Mouse (Mus musculus) megakaryocyte-erythroid progenitor cell, adult 5 weeks (primary cell): ENCODE data around the gene Zfp672. TPM values are rescaled to one million over a fixed set of nuclear protein-coding genes. Genes with fewer than 3 reads are reported as not detected.

Experiments
- polyA plus RNA-seq: library from polyadenylated mRNA; stranded (reverse); fragments of >175 nt; gene quantifications from 2 replicates; pipeline ENCODE4 v1.2.3, GENCODE M21; 2012

Zfp672 gene
- polyA plus RNA-seq: 7.8 and 11.3 TPM in 2 replicates

DNA sequence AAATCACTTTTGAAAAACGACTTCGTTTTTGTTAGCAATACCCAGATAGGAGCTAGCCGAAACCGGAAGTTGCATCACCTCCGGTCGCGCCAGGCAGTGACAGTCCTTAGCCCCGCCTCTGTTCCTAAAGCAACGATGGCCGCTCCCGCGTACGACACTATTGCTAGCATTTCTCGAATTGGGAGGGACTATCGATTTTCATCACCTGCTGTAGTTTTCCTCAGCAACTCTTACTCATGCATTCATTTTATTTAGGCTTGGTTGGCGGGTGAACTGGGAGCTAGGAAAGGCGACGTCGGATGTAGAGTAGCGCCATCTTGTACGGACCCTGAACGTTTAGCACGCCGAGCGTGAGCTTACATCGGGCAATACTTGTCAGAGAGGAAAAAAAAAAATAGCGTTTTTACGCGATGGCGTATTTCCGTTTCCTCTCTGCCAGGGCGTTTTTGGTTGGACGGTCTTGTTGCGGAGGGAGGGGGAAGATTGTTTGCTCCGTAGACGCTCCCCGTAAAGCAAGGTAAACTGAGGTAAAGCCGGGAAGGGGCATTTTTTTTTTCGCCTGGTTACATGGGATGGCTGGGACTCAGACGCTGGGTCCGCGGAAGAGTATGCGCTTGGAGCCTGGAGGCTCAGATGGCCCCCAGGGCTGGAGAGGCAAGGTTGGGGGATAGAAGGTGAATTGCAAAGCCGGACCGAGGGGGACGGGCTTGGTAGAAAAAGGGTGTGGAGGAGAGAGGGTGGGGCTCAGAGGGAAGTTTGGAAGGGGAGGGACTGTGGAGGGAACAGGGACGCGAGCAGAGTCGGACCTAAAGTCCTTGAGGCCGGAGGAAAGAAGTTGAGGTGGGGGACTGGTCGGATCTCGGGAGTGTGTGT is at the start of gene Zfp672, which contains the start of gene Sh3bp5l:
Zfp672 (minus strand) TSS at position 64 of the 873 bp plus-strand sequence.
Sh3bp5l (plus strand) TSS at position 449 of the 873 bp plus-strand sequence.

DNA sequence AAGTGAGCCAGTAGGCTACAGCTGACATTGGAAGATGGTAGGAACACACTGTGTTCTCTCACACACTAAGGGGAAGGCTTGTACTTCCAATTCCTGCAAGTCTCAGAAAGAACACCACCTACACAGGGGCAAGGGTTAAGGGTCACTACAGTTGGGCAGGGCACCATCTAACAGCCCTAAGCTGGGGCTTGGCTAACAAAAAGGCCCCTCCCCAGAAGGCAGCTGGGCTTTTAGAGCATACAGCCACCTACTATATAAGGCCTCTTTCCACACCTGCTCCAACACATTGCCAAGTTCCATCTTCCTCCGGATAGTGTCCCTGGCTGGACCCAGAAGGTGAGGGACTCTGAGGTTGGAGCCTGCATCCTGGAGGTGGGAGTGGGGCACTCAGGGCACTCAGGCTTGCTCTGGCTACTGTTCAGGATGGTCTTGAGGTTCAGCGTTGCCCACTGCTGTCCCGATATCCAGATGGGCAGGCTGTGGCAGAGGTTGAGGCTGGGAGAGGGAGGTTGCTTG is 48.7 kb upstream of the Zfp672 start, which contains the start of gene Lypd8:
Lypd8 (plus strand) TSS at position 281 of the 516 bp plus-strand sequence.

DNA sequence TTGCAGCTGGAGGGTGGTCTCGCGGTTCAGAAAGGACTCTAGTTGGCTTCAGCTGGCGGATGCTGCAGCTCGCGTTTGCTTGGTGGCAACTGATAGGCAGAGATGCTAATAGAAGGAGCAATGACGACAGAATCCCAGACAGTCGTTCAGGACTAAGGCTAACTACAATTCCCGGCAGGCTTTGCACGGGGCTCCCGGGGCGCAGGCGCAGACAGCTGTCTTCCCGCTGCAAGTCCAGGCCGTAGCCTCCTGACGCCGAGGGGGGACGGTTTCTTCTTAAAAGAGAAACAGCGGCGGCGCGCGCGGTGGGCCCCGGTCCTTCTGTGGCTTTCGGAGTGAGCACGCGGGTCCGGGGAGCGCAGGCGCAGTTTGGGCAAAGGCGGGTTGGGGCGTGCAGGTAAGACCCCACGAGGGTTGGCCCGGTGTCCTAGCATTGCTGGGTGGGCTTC is 23.3 kb downstream of the Zfp672 start, which contains the start of gene Zfp692:
Zfp692 (plus strand) TSS at position 210 of the 449 bp plus-strand sequence.

DNA sequence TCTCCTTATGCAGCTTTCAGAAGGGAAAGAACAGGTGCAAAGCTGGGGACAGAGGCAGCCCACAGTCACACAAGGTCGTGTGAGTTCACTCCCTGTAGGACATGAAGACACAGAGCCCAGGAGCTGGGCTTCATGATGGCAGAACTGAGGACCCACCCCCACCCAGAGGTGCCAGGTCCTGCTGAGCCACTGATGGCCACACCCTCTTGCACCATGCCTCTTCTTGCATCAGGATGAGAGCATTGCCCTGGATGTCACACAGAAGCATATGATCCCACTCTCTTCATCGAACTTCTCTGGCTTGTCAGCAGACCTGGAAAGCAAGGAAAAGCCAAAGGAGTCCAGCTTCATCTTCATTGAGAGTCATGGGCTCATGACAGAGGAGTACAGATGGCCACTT is 55.6 kb downstream of the Zfp672 start, which contains the start of gene 4930438A08Rik:
4930438A08Rik (plus strand) TSS at position 228 of the 400 bp plus-strand sequence.

Other genes starting within 250 kb of the Zfp672 start
- gene Gm12248, start 237.2 kb downstream of the Zfp672 start, polyA plus RNA-seq: not detected in 2 replicates
- gene Cnot8, start 226.2 kb downstream of the Zfp672 start, polyA plus RNA-seq: 5.4 and 6.3 TPM in 2 replicates
- 9.0 and 9.5 TPM in 2 replicates for gene Gemin5, start 161.8 kb downstream of the Zfp672 start, polyA plus RNA-seq
- 16.1 and 17.4 TPM in 2 replicates for gene Mrpl22, start 158.7 kb downstream of the Zfp672 start, polyA plus RNA-seq
- gene Igtp, start 130.8 kb downstream of the Zfp672 start, polyA plus RNA-seq: 1.1 and 2.1 TPM in 2 replicates
- gene Irgm2, start 130.7 kb downstream of the Zfp672 start, polyA plus RNA-seq: 0.13 and 0.37 TPM in 2 replicates
- gene 4930438A08Rik, start 55.5 kb downstream of the Zfp672 start, polyA plus RNA-seq: 1.3 and 1.8 TPM in 2 replicates
- 21.9 and 27.0 TPM in 2 replicates for gene Zfp692, start 23.3 kb downstream of the Zfp672 start, polyA plus RNA-seq
- gene Sh3bp5l, start 385 bp upstream of the Zfp672 start, polyA plus RNA-seq: 18.6 and 19.5 TPM in 2 replicates
- gene Lypd8, start 48.7 kb upstream of the Zfp672 start, polyA plus RNA-seq: not detected in 2 replicates
- not detected in 2 replicates for gene 1810065E05Rik, start 90.8 kb upstream of the Zfp672 start, polyA plus RNA-seq
- gene Gm12253, start 102.2 kb upstream of the Zfp672 start, polyA plus RNA-seq: not detected in 2 replicates
- not detected in 2 replicates for gene Lypd9, start 122.6 kb upstream of the Zfp672 start, polyA plus RNA-seq
- not detected in 2 replicates for gene Olfr30, start 131.9 kb upstream of the Zfp672 start, polyA plus RNA-seq
- not detected in 2 replicates for gene Olfr332, start 162.2 kb upstream of the Zfp672 start, polyA plus RNA-seq
- gene Olfr331, start 172.2 kb upstream of the Zfp672 start, polyA plus RNA-seq: not detected in 2 replicates
- not detected in 2 replicates for gene Olfr330, start 204.5 kb upstream of the Zfp672 start, polyA plus RNA-seq
- gene Olfr329-ps, start 216.1 kb upstream of the Zfp672 start, polyA plus RNA-seq: not detected in 2 replicates
- gene Olfr328, start 225.3 kb upstream of the Zfp672 start, polyA plus RNA-seq: not detected in 2 replicates
- gene Olfr224, start 240.2 kb upstream of the Zfp672 start, polyA plus RNA-seq: not detected in 2 replicates
- gene Olfr325, start 247.4 kb upstream of the Zfp672 start, polyA plus RNA-seq: not detected in 2 replicates